Mouse (Mus musculus) retina, postnatal 1 day (tissue): ENCODE data around the gene Gm5134.

Experiments used
- DNase-seq: peaks from one replicate; pipeline ENCODE4 v3.0.0-alpha.2; 2012

Gene Gm5134

DNA sequence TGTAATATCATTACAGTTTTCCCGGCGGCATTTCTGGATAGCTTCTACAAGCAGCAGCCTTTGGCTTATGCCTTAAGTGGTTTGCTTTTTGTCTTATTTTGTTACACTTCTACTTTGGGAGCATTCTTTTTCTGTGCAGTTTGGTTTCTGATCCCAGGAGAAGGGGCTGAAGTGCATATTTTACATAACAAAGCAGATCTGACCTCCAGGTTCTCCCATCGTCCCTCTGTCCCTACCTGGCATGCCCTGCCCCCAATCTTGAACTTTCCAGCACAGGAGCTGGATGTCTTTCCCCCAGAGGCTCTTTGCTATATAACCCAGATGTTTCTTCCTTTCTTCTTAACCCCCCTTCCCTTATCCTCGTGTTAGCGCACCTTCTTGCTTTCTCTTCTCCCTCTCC is 91.0 kb downstream of the Gm5134 start:
- no peak for DNase-seq

GRCm38 (mm10) chr10:76046754-76047153 is 92.4 kb downstream of the Gm5134 start:
- DNase-seq, result peak; percentile 30

- no peak for DNase-seq
These were observed 93.0 kb downstream of the Gm5134 start for GRCm38 (mm10) chr10:76047182-76047869.

GRCm38 (mm10) chr10:76048967-76049366 is 94.7 kb downstream of the Gm5134 start:
- DNase-seq, result no peak

- DNase-seq, result no peak
These were observed 97.5 kb downstream of the Gm5134 start for GRCm38 (mm10) chr10:76051860-76052259.
